Mouse (Mus musculus) c-Kit-positive CD71-positive TER-119-negative erythroid progenitor cells, embryonic 14.5 days (primary cell): ENCODE data around the gene Tmem56.
A peak's percentile ranks its signal among the peaks of the same experiment; 100 is the strongest.

Experiments
- DNase-seq: peaks from one replicate; pipeline ENCODE4 v3.0.0-alpha.2; 2013; ENCODE audit warnings: low read depth

Gene Tmem56

GRCm38 (mm10) chr3:121282998-121283397, at the start of gene Tmem56:
TSS of gene Tmem56 (minus strand) at chr3:121283098.
- no peak for DNase-seq

GRCm38 (mm10) chr3:121330244-121330646, 47.3 kb upstream of the Tmem56 start:
- no peak for DNase-seq

GRCm38 (mm10) chr3:121329647-121330046, 46.7 kb upstream of the Tmem56 start:
- DNase-seq = no peak

- DNase-seq = no peak
These were observed 44.5 kb upstream of the Tmem56 start for GRCm38 (mm10) chr3:121327406-121327805.

- no peak for DNase-seq
These were observed 40.5 kb upstream of the Tmem56 start for GRCm38 (mm10) chr3:121323371-121323770.

GRCm38 (mm10) chr3:121320896-121321295, 38.0 kb upstream of the Tmem56 start:
- no peak for DNase-seq

- DNase-seq = no peak
These were observed 37.0 kb upstream of the Tmem56 start for GRCm38 (mm10) chr3:121319906-121320305.

- no peak for DNase-seq
These were observed 32.6 kb upstream of the Tmem56 start for GRCm38 (mm10) chr3:121315498-121315897.

GRCm38 (mm10) chr3:121314149-121314548, 31.3 kb upstream of the Tmem56 start:
- DNase-seq = no peak

- no peak for DNase-seq
These were observed 30.1 kb upstream of the Tmem56 start for GRCm38 (mm10) chr3:121312979-121313378.

- DNase-seq = no peak
These were observed 29.5 kb upstream of the Tmem56 start for GRCm38 (mm10) chr3:121312426-121312825.

- DNase-seq = no peak
These were observed 27.2 kb upstream of the Tmem56 start for GRCm38 (mm10) chr3:121309896-121310714.

- DNase-seq = peak; percentile 60
These were observed 26.5 kb upstream of the Tmem56 start for GRCm38 (mm10) chr3:121309429-121309828.

- no peak for DNase-seq
These were observed 26.0 kb upstream of the Tmem56 start for GRCm38 (mm10) chr3:121308935-121309334.

- DNase-seq = peak; percentile 72
These were observed 24.8 kb upstream of the Tmem56 start for GRCm38 (mm10) chr3:121307532-121308234.

GRCm38 (mm10) chr3:121306641-121307040, 23.7 kb upstream of the Tmem56 start:
- DNase-seq = no peak

GRCm38 (mm10) chr3:121294200-121294599, 11.3 kb upstream of the Tmem56 start:
- no peak for DNase-seq

GRCm38 (mm10) chr3:121291560-121292258, 8.8 kb upstream of the Tmem56 start, which contains the start of gene Alg14:
TSS of gene Alg14 (plus strand) at chr3:121291773.
- peak; percentile 98 for DNase-seq

GRCm38 (mm10) chr3:121291225-121291559, 8.3 kb upstream of the Tmem56 start:
- no peak for DNase-seq

- no peak for DNase-seq
These were observed 7.8 kb upstream of the Tmem56 start for GRCm38 (mm10) chr3:121290681-121291080.

- no peak for DNase-seq
These were observed 4.3 kb upstream of the Tmem56 start for GRCm38 (mm10) chr3:121287151-121287550.

- no peak for DNase-seq
These were observed 2.3 kb upstream of the Tmem56 start for GRCm38 (mm10) chr3:121285219-121285618.

- no peak for DNase-seq
These were observed 3.2 kb downstream of the Tmem56 start for GRCm38 (mm10) chr3:121279679-121280078.
